Mouse (Mus musculus) cerebellum, adult 11-12 months (tissue): ENCODE measurements around the gene Tshr.
A peak's percentile ranks its signal among the peaks of the same experiment; 100 is the strongest.

Experiments used
- DNase-seq: peaks from one replicate; pipeline ENCODE4 v3.0.0; 2022

The Tshr gene

DNA sequence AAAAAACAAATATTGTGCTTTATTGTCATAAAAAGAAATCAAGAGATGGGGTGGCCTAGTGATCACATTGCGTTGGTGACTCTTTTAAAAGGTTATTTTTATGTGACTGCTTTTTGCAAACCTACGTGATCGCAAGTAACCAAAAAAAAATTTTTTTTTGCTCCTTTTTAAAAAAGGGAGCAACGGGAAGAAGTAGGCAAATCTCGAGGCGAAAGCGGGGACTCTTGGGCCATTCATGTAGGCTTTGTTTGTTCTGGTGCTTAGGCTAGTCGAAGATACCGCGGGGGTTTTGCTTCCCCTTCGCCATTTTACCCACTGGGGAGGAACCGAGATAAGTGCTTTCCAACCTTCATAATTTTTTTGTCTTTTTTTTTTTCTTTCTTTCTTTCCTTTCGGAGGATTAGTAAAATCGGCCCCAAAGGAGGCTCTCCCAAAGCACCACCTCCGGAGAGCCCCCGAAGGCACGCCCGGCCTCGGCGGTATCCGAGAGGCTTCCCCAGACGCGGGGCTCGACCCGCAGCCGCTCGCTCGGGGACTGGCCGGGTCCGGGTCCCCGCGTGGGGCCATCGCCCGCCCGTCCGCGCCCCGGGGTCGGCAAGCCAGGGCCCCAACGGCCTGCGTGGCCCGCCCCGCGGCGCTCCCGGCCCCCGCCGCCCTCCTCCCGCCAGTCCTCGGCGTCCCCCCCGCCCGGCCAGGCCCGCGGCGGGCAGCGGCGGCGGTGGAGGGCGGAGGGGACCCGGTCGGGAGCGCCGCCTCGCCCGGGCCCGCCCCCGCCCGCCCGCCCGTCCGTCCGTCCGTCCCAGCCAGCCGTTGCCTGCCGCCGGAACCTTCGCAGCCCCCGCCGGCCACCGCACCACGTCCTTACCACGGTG, 204.5 kb downstream of the Tshr start:
- peak; percentile 78 for DNase-seq

DNA sequence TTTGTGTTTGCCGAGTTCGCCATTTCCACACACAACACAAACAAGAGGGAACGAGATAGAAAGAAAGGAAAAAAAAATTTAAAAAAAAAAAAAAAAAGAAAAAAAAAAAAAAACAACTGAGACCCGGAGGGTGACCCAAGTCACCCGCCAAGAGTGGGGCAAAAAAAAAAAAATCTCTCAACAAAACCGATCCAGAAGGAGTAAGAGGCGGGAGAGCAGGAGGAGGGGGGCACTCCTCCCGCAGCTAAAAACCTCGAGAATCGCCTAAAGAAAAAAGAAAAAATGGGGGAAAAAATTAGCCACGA, 205.1 kb downstream of the Tshr start:
- DNase-seq = no peak

DNA sequence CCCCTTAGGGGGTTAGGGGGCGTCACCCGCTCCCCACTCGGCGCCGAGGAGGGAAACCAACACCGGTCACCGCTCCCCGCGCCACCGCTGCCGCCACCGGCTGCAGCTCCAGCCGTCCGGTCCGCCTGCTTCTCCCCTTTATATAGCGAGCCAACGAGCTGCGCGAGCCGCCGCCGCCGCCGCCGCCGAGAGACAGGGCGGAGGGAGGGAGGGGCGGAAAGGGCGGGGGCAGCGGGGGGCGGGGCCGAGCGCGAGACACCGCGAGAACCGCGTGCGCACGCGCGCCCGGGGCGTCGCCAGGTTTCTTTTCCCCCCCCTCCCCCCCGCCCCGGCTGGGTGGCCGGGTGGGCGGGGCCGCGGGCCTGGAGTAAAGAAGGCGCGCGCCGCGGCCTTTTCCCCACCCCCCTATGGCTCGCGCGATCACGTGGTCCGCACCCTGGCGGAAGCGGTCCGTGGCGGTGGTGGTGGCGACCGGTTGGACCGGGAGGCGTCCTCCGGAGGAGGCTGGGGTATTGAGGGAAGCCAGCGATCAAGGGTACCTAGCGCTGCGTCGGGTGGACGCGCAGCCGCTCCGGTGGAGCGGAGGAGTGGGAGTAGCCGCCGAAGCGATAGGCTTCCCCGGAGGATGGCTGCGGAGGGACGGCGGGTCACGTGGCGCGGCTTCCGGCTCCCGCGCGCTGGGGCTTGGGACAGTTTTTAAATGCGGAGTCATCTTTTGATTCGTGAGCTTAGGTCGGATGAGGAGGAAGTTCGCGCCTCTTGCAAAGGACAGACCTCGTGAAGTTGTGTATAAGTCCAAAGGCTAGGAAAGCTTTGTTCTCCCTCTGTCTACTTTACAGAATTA, 205.7 kb downstream of the Tshr start, which contains the start of gene Gtf2a1:
Gene Gtf2a1, minus strand, starts transcription at position 641 of the 844 bp plus-strand sequence.
- DNase-seq = peak; percentile 95

DNA sequence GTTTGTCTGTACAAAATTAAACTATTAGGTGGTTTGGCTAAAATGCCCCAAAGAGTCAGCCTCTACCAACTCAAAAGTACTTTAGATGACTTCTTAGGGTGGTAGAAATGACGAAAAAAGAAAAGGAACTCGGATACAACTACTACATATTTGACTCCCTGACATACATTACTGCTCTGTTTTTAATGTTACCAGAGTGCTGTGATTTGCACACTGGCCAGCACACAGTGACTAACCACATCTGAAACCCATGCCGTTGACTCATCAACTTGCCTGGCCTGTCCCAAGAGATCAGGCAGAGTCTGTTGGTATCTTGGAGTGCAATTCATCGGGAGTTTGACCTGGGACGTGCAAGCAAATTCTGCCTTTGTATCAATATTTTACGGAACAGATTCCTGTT, 206.4 kb downstream of the Tshr start:
- peak; percentile 36 for DNase-seq

DNA sequence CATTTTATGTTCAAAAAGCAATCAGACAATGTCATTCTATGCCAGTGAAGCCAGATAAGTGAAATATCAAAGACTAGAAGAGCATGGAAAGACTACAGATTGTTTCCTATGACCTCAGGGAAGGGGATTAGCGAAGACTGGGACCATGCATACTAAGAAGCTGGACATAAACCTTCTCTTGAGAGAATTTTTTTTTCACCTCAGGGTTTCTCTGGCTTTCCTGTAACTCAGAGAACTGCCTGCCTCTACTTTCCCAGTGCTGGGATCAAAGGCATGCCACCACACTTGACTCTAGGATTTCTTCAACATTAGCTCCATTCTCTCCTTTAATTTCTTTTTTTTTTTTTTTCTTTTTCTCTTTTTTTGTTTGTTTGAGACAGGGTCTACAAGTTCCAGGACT, 206.8 kb downstream of the Tshr start:
- DNase-seq = peak; percentile 16

DNA sequence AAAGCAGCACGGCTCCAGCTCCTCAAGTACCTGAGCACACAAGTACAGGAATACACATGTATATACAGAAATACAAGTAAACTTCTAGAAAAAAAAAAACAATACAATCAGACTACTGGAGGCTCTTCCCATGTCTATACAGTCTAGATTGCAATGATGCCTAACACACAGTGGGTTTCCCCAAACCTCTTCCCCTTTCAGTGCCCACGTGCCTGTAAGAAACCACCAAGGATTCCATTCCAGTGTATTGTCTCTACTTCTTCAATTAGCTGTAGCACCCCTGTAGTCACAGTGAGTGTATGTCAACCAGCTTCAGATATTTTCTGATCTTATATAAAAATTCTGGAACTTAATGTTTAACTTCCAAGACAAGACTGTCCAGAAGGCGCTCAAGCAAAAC, 207.8 kb downstream of the Tshr start:
- no peak for DNase-seq
